Mouse (Mus musculus) cortical plate, adult 2 months (tissue): ENCODE measurements at regions not wholly inside any gene's neighbourhood (a gene's known extent, or its start where the extent isn't known, plus 50 kb on each side); places are given as distances from the start of the nearest gene placed in this dataset.

ENCODE experiments used
- CTCF ChIP-seq: fragments of 200-500 bp; IDR thresholded peaks from 2 replicates; pipeline ENCODE4 v1.5.1; 2011; ENCODE audit warnings: mild to moderate bottlenecking, control low read depth, low read length; ENCODE audit not compliant: insufficient read depth; ENCODE audit errors: extremely low read depth
- POLR2A ChIP-seq: fragments of 200-500 bp; IDR thresholded peaks from 2 replicates; pipeline ENCODE4 v1.6.1; 2011; ENCODE audit warnings: mild to moderate bottlenecking, low read length, control low read depth; ENCODE audit not compliant: insufficient read depth; ENCODE audit errors: extremely low read depth

GRCm38 (mm10) chr16:87295727-87296126, 58.3 kb upstream of the N6amt1 start:
- TF ChIP-seq CTCF, result no peak
- no peak for TF ChIP-seq POLR2A
